Mouse (Mus musculus) c-Kit-positive CD71-negative TER-119-negative erythroid progenitor cells, embryonic 14.5 days (primary cell): ENCODE results near the gene Dhx34.

Experiments used
- DNase-seq: peaks from one replicate; pipeline ENCODE4 v3.0.0-alpha.2; 2013; ENCODE audit warnings: low read depth

Dhx34 gene

GRCm38 (mm10) chr7:16160702-16161101 is 61.1 kb downstream of the Dhx34 start:
- no peak for DNase-seq

- DNase-seq: no peak
Observed at GRCm38 (mm10) chr7:16158735-16159134, 63.1 kb downstream of the Dhx34 start.

GRCm38 (mm10) chr7:16156105-16156714 is 65.6 kb downstream of the Dhx34 start:
- DNase-seq: no peak

GRCm38 (mm10) chr7:16155132-16155872 is 66.5 kb downstream of the Dhx34 start:
- no peak for DNase-seq

- DNase-seq: no peak
Observed at GRCm38 (mm10) chr7:16153522-16153921, 68.3 kb downstream of the Dhx34 start.

- DNase-seq: no peak
Observed at GRCm38 (mm10) chr7:16150191-16151145, 71.4 kb downstream of the Dhx34 start.

GRCm38 (mm10) chr7:16149241-16149640 is 72.6 kb downstream of the Dhx34 start:
- no peak for DNase-seq

GRCm38 (mm10) chr7:16147643-16148042 is 74.2 kb downstream of the Dhx34 start:
- DNase-seq: no peak
